Mouse (Mus musculus) mouse trophoblast stem cell (cell line): ENCODE data around the gene Gpr19.

ENCODE experiments used
- in situ Hi-C, 2 experiments: fragments of 300-500 bp; cut with MseI, MboI; formaldehyde crosslinking; loops; 2 replicates in 1 of 2; 3 replicates in 1 of 2; pipeline ENCODE4 v1.15.1; 2025

Gene Gpr19

GRCm38 (mm10) chr6:134922511-134923195, 24.3 kb upstream of the Gpr19 start:
- in situ Hi-C loops, result no loop called here

- in situ Hi-C loops, result no loop called here
Observed at GRCm38 (mm10) chr6:134921695-134922510, 23.5 kb upstream of the Gpr19 start.

- in situ Hi-C loops, result no loop called here
Observed at GRCm38 (mm10) chr6:134921014-134921694, 22.8 kb upstream of the Gpr19 start.

DNA sequence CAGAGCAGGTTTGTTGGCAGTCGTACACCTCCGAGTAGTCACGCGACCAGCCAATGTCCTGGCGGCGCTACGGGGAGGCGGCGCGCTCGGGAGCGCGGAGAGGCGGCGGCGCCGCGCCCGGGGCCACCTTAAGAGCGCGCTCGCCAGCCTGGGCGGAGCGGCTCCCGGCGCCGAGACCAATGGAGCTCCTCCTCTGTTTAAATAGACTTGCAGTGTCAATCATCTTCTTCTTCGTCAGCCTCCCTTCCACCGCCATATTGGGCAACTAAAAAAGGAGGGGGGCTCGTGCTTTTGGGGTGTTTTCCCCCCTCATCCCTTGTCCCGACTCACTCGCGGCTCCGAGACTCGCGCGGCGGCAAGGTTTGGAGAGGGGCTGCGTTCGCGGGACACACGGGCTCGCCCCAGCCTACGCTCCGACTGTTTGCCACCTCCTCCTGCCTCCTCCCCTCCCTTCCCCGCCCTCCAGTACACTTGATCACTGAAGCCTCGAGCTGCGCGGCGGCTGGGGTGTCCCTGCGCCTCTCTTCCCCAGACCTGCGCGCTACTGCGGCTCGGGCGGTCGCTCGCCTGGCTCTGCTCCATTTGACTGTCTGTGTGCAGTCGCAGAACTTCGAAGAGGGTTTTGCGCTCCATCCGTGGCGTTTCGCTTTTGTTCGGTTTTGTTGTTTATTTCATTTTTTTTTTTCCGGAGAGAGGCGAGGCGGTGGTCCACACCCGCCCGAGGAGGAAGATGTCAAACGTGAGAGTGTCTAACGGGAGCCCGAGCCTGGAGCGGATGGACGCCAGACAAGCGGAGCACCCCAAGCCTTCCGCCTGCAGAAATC, 22.0 kb upstream of the Gpr19 start, which contains the start of gene Cdkn1b:
TSS of gene Cdkn1b (plus strand) at position 212 of the 824 bp plus-strand sequence.
- in situ Hi-C loops, result no loop called here

GRCm38 (mm10) chr6:134919511-134920189, 21.3 kb upstream of the Gpr19 start:
- in situ Hi-C loops, result no loop called here

- in situ Hi-C loops, result no loop called here
Observed at GRCm38 (mm10) chr6:134918769-134919168, 20.4 kb upstream of the Gpr19 start.

GRCm38 (mm10) chr6:134917087-134917486, 18.7 kb upstream of the Gpr19 start:
- in situ Hi-C loops, result no loop called here

- in situ Hi-C loops, result no loop called here
Observed at GRCm38 (mm10) chr6:134916641-134917040, 18.3 kb upstream of the Gpr19 start.

- in situ Hi-C loops, result no loop called here
Observed at GRCm38 (mm10) chr6:134914523-134914922, 16.1 kb upstream of the Gpr19 start.

GRCm38 (mm10) chr6:134905811-134906210, 7.4 kb upstream of the Gpr19 start:
- in situ Hi-C loops, result no loop called here

GRCm38 (mm10) chr6:134903891-134904884, 5.8 kb upstream of the Gpr19 start:
- in situ Hi-C loops, result no loop called here

DNA sequence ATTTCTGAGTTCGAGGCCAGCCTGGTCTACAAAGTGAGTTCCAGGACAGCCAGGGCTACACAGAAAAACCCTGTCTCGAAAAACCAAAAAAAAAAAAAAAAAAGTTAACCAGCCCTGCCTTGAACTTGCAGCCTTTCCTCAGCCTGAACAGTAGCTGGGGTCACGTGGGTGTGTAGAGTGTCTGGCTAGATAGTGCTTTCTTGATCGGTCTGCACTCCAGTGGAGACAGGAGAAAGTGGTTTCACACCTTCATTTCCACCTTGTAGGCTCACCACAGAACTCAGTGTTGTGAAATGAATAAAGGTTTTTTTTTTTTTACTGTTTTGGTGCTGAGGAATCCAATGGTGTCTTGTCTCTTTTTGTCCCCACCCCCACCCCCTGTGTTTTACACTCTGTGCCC, 5.0 kb upstream of the Gpr19 start:
- in situ Hi-C loops, result no loop called here

DNA sequence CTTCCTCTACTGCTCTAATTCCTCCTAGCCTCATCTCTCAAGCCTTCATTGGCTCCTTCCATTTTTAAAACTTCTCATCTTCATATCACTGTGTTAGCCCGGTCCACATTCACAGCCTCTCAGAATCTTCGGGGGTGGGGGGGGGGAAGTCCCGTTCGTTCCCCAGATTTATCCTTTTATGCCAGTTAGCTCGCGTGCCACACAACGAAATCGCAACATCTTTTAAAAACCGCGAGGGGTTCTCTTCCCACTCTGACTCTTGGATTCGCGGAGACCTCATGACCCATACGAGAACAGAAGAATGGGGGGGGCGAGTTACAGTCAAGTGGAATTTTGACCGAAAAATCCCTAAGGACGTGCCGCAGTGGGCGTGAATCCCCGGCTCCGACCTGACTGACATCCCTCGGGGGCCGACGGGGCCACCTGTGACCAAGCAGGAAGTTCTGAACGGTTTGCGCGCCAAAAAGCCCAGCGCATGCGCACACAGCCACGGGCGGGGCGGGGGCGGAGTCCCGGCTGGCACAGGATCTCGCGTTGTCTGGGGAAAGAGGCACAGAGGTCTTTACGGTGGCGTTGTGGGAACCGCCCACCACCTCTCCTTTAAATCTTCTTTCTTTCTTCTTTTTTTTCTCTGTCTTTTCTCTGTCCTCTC, 809 bp downstream of the Gpr19 start:
- in situ Hi-C loops, result no loop called here

- in situ Hi-C loops, result no loop called here
Observed at GRCm38 (mm10) chr6:134896570-134897436, 1.6 kb downstream of the Gpr19 start.

- in situ Hi-C loops, result no loop called here
Observed at GRCm38 (mm10) chr6:134890436-134890835, 7.9 kb downstream of the Gpr19 start.

DNA sequence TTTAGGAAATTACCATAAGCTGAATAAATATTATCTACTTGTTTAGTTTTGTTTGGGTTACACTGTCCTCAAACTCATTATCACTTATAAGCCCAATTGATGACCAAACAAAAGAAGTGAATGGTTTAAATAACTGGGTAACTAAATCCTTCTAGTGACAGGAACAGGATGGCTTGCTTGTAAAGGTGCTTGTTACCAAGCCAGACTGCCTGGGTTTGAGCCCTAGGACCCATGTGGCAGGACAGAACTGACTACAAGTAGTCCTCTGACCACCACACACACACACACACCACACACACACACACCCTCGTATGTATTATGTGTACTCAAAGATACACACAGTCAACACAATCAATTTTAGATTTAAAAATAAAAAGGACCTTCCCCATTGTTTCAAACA, 8.6 kb downstream of the Gpr19 start:
- in situ Hi-C loops, result no loop called here

- in situ Hi-C loops, result no loop called here
Observed at GRCm38 (mm10) chr6:134888563-134889017, 9.8 kb downstream of the Gpr19 start.
